Mouse (Mus musculus) heart, embryonic 14.5 days (tissue): Measurements from ENCODE around the gene E4f1. TPM values are rescaled to one million over a fixed set of nuclear protein-coding genes. Genes with fewer than 3 reads are reported as not detected.

ENCODE experiments used
- ATAC-seq: fragments of 200-750 bp; cut with Nextera tagmentation; 2 replicates; pipeline ENCODE4 v1.8.0; 2017; ENCODE audit warnings: low read depth, moderate TSS enrichment; ENCODE audit not compliant: insufficient number of reproducible peaks, insufficient read depth, low FRiP score
- H3K27ac ChIP-seq, 2 experiments: fragments of 200-500 bp in 1 of 2; fragments of 300-500 bp in 1 of 2; sonication (generic) in 1 of 2; replicated peaks in 1 of 2; 2 replicates each; pipeline ENCODE4 v1.5.1; 2012 to 2014; ENCODE audit warnings: low read depth in 2 of 2, low read length in 2 of 2, control low read depth in 1 of 2, mild to moderate bottlenecking in 1 of 2, mixed read lengths in 1 of 2; ENCODE audit not compliant: control insufficient read depth in 1 of 2, insufficient read depth in 1 of 2
- H3K27me3 ChIP-seq: fragments of 300-500 bp; sonication (generic); 2 replicates; pipeline ENCODE4 v1.6.1; 2014; ENCODE audit warnings: mild to moderate bottlenecking, low read length, control low read depth; ENCODE audit not compliant: control insufficient read depth, insufficient read depth
- H3K36me3 ChIP-seq: fragments of 300-500 bp; sonication (generic); 2 replicates; pipeline ENCODE4 v1.6.1; 2014; ENCODE audit warnings: mild to moderate bottlenecking, control low read depth, low read length, mixed read lengths; ENCODE audit not compliant: control insufficient read depth, insufficient read depth
- H3K4me1 ChIP-seq, 2 experiments: fragments of 200-500 bp in 1 of 2; fragments of 300-500 bp in 1 of 2; sonication (generic) in 1 of 2; 2 replicates each; pipeline ENCODE4 v1.6.1; 2012 to 2014; ENCODE audit warnings: low read length in 2 of 2, control low read depth in 1 of 2, mixed read lengths in 1 of 2; ENCODE audit not compliant: control insufficient read depth in 2 of 2, insufficient read depth in 2 of 2
- H3K4me2 ChIP-seq: fragments of 300-500 bp; sonication (generic); 2 replicates; pipeline ENCODE4 v1.6.1; 2014; ENCODE audit warnings: mild to moderate bottlenecking, low read length
- H3K4me3 ChIP-seq, 2 experiments: fragments of 200-500 bp in 1 of 2; fragments of 300-500 bp in 1 of 2; sonication (generic) in 1 of 2; 2 replicates each; pipeline ENCODE4 v1.5.1; 2012 to 2014; ENCODE audit warnings: low read length in 2 of 2, mild to moderate bottlenecking in 2 of 2, control low read depth in 1 of 2, low read depth in 1 of 2, moderate library complexity in 1 of 2; ENCODE audit not compliant: control insufficient read depth in 1 of 2, insufficient read depth in 1 of 2
- H3K9ac ChIP-seq: fragments of 300-500 bp; sonication (generic); 2 replicates; pipeline ENCODE4 v1.6.1; 2014; ENCODE audit warnings: mild to moderate bottlenecking, low read length
- H3K9me3 ChIP-seq: fragments of 300-500 bp; sonication (generic); 2 replicates; pipeline ENCODE4 v1.6.1; 2016; ENCODE audit warnings: low read length, control low read depth; ENCODE audit not compliant: control insufficient read depth
- WGBS: fragments of 180-500 bp; shearing (Covaris S2); extraction: QIAGEN DNeasy Blood & Tissue Kit; methylation state at CpG from one replicate; pipeline ENCODE4 v1.1.7; 2014; 5-methylcytosine and 5-hydroxymethylcytosine counted together
- polyA plus RNA-seq: library from polyadenylated mRNA; unstranded; fragments of >200 nt; fragmentation: Nextera tagmentation; extraction: Ambion mirVana; gene quantifications from 2 replicates; pipeline ENCODE4 v1.2.1, GENCODE M21; 2014

Gene E4f1
- polyA plus RNA-seq, 1 experiment from 2014 or later, result 16.0 TPM

DNA sequence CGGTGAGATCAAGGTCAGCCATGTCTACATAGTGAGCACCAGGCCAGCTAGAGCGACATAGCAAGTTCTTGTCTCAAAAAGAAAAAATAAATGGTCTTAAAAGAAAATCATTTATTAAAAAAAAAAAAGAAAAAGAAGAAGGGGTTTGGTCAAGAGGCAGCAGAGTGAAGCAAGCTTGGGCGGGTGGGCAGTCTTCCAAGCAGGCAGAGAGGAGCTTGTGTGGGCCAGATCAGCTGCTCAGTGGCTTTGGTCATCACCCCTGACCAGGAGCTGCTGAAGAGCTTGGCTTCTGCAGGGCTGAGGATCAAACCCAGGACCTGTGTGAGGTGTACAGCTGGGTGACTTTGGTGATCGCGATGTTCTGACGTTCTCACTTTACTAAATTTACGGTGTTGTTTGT, 75.7 kb downstream of the E4f1 start:
- Histone ChIP-seq H3K36me3 (peaks cover 27% of the 10 kb centered on the region; the same call in 1 of the 2 replicates), H3K4me1 (no peaks in the 10 kb centered on the region), H3K9me3 (no peaks in the 10 kb centered on the region), H3K27me3 (no peaks in the 10 kb centered on the region), H3K4me2 (no peak overlapping the region), H3K9ac (no peak overlapping the region), H3K27ac (no peak overlapping the region), H3K4me3 (no peak overlapping the region)
- WGBS, result 89% methylated on average over 7 of the region's 7 CpGs
- ATAC-seq, result no peak

Other genes with a start within 250 kb of the E4f1 start
- 5.2 and 5.4 TPM in 2 replicates for gene Tedc2, start 249.5 kb downstream of the E4f1 start, polyA plus RNA-seq
- 27.8 and 29.1 TPM in 2 replicates for gene Ccnf, start 218.8 kb downstream of the E4f1 start, polyA plus RNA-seq
- gene Abca17, start 119.2 kb downstream of the E4f1 start, polyA plus RNA-seq, result 0.07 TPM in 1 of 2 replicates, not detected in the other
- 8.5 and 8.6 TPM in 2 replicates for gene Abca3, start 118.4 kb downstream of the E4f1 start, polyA plus RNA-seq
- gene Rnps1, start 55.7 kb downstream of the E4f1 start, polyA plus RNA-seq, result 196 and 203 TPM in 2 replicates
- 283 and 294 TPM in 2 replicates for gene Eci1, start 43.7 kb downstream of the E4f1 start, polyA plus RNA-seq
- 1.5 and 2.4 TPM in 2 replicates for gene Dnase1l2, start 27.2 kb downstream of the E4f1 start, polyA plus RNA-seq
- 65.7 and 66.6 TPM in 2 replicates for gene Pgp, start 79 bp upstream of the E4f1 start, polyA plus RNA-seq
- not detected in 2 replicates for gene Bricd5, start 3.6 kb upstream of the E4f1 start, polyA plus RNA-seq
- gene Mlst8, start 8.8 kb upstream of the E4f1 start, polyA plus RNA-seq, result 15.2 and 17.5 TPM in 2 replicates
- gene Caskin1, start 18.3 kb upstream of the E4f1 start, polyA plus RNA-seq, result 0.26 and 0.62 TPM in 2 replicates
- 68.8 and 74.4 TPM in 2 replicates for gene Traf7, start 57.6 kb upstream of the E4f1 start, polyA plus RNA-seq
- gene Rab26, start 63.9 kb upstream of the E4f1 start, polyA plus RNA-seq, result 1.7 and 1.9 TPM in 2 replicates
- 16.8 and 18.0 TPM in 2 replicates for gene Pkd1, start 79.5 kb upstream of the E4f1 start, polyA plus RNA-seq
- gene Tsc2, start 162.3 kb upstream of the E4f1 start, polyA plus RNA-seq, result 49.1 and 51.1 TPM in 2 replicates
- 7.3 and 7.7 TPM in 2 replicates for gene Nthl1, start 162.4 kb upstream of the E4f1 start, polyA plus RNA-seq
- 59.6 and 60.9 TPM in 2 replicates for gene Slc9a3r2, start 180.0 kb upstream of the E4f1 start, polyA plus RNA-seq
- gene Npw, start 188.1 kb upstream of the E4f1 start, polyA plus RNA-seq, result not detected in 2 replicates
- 18.4 and 19.4 TPM in 2 replicates for gene Zfp598, start 199.4 kb upstream of the E4f1 start, polyA plus RNA-seq
- 0.42 and 0.69 TPM in 2 replicates for gene Syngr3, start 219.6 kb upstream of the E4f1 start, polyA plus RNA-seq
- 29.3 and 29.7 TPM in 2 replicates for gene Gfer, start 225.8 kb upstream of the E4f1 start, polyA plus RNA-seq
- gene Noxo1, start 225.9 kb upstream of the E4f1 start, polyA plus RNA-seq, result 0.68 and 1.1 TPM in 2 replicates
- 39.2 and 40.2 TPM in 2 replicates for gene Tbl3, start 237.3 kb upstream of the E4f1 start, polyA plus RNA-seq
- gene Rnf151, start 247.8 kb upstream of the E4f1 start, polyA plus RNA-seq, result not detected in 2 replicates
- gene Rps2, start 247.8 kb upstream of the E4f1 start, polyA plus RNA-seq, result 919 and 1,010 TPM in 2 replicates